Mouse (Mus musculus) naive thymus-derived CD4-positive, alpha-beta T cell, adult 2 months (primary cell): ENCODE measurements around the gene Snrpg.

Experiments used
- DNase-seq: peaks from one replicate; pipeline ENCODE4 v3.0.0-alpha.2; 2011; ENCODE audit warnings: low read depth

Snrpg gene

DNA sequence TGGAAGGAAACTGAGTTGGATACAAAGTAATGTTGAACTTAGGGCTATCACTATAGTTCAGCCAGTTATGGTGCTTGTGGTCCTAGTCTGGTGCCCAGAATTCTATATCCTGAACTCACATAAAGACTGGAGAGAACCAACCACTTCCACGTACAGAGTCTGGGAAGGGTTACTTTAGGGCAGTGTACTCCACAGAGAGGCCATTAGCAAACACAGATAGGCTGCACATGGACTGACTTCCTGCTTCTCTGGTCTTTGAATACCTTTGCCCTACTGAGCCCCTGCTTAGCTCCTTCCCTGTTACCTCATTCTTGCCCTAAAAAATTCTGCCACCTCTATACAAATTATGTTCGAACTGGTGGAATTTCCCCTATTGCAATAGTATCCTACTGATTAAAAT is 28.9 kb downstream of the Snrpg start:
- DNase-seq: no peak

DNA sequence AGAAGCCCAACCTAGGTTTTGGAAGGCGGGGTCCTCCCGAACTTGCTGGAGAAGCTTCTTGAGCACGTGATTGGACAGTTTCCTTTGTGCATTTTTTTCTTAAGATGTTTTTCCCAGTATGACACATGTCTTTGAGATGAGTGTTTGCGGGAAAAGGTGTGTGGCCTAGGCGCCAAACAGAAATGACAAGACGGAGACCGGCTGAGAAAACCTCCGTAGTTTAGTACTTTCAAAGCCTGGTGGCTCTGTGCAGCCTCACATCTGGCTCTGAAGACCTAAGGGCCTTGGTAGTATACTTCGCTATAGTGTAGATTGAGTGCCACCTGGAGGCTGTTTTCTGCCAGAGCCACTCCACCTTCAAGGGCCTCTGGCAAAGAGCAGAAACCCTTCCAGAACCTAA is 29.9 kb downstream of the Snrpg start:
- peak; percentile 90 for DNase-seq

GRCm38 (mm10) chr6:86402681-86403607 is 31.8 kb downstream of the Snrpg start:
- no peak for DNase-seq

GRCm38 (mm10) chr6:86403728-86404099 is 32.6 kb downstream of the Snrpg start:
- DNase-seq: no peak

DNA sequence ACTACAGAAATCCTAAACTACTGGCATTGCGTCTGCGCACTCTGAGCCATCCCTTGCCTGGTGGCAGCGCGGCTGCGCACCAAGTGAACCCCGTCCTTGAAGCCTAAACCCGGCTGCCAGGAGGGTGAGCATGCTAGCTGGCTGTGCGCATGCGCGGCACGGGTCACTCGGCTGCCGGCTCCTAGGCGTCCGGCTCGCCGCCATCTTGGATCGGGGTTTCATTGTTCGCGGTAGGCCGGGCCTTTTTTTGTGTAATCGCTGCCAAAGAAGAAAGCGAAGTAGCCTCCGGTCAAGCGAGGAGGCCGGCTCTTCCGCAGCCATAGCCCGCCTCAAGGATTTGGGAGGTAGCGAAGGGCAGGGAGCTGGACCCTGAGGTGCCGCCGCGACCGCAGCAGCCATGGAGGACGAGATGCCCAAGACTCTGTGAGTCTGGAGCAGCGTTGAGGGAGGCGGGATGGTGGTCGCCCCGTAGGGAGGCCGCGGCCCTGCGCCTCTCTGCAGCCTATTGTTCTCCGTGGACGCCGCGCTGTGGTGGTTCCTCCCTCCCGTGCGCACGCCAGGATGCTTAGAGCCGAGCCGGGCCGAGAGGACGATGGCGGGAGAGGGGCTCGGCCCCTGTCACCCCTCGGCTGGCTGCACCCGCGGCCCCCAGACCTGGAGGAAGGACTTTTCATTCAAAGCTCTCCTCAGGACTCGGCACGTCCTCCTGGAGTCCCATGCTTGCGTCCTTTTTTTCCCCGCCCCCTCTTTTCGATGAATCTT is 33.2 kb downstream of the Snrpg start, which contains the start of gene Tia1:
Gene Tia1 (plus strand): TSS at position 120 of the 762 bp plus-strand sequence.
- peak; percentile 97 for DNase-seq

DNA sequence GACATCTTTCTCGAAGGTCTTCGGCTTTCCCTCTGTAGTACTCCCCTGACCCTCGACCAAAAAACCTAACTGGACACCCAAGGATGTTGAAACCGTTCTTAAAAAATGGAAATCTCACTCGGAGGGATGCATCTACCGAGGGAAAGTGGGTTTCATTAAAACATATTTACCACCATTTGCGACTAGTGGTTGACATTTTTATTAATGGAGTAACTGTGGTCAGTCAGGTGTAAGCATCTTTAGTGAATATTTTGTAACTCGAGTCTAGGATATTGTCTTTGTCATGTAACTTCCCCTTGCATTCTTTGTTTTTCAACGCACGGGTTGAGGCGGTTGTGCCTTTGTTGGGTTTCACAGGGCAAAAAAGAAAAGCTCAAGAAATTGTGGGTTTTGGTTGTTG is 33.9 kb downstream of the Snrpg start:
- peak; percentile 44 for DNase-seq

GRCm38 (mm10) chr6:86406306-86406705 is 35.2 kb downstream of the Snrpg start:
- DNase-seq: no peak

- no peak for DNase-seq
Observed at GRCm38 (mm10) chr6:86418711-86419110, 47.6 kb downstream of the Snrpg start.

- no peak for DNase-seq
Observed at GRCm38 (mm10) chr6:86419239-86419638, 48.1 kb downstream of the Snrpg start.

GRCm38 (mm10) chr6:86420491-86420890 is 49.4 kb downstream of the Snrpg start:
- peak; percentile 65 for DNase-seq

DNA sequence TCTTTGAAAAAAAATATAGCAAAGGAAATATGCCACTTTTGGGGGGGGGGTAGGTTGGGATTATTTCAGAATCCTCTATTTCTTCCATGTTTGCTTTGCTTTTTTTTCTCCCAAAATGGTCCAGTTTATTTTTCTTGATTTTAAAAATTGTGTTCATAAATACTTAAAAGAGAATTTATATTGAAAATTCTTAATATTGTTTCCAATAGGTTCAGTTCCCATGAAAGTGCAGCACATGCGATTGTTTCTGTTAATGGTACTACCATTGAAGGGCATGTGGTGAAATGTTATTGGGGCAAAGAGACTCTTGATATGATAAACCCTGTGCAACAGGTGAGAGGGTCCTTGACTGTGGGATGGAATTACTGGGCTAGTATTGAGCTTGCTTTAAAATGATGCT is 55.3 kb downstream of the Snrpg start, which contains the start of gene Gm44790:
Gene Gm44790 (plus strand): TSS at position 301 of the 400 bp plus-strand sequence.
- DNase-seq: no peak
